Mouse (Mus musculus) neural tube, embryonic 12.5 days (tissue): ENCODE measurements around the gene Large1. TPM values are rescaled to one million over a fixed set of nuclear protein-coding genes. Genes with fewer than 3 reads are reported as not detected.

ENCODE experiments used
- ATAC-seq: fragments of 200-750 bp; cut with Nextera tagmentation; 2 replicates; pipeline ENCODE4 v1.8.0; 2017; ENCODE audit warnings: low read depth, mild to moderate bottlenecking, moderate TSS enrichment, moderate library complexity; ENCODE audit not compliant: low FRiP score
- H3K27ac ChIP-seq: fragments of 300-500 bp; sonication (generic); 2 replicates; pipeline ENCODE4 v1.5.1; 2016
- H3K27me3 ChIP-seq: fragments of 300-500 bp; sonication (generic); replicated peaks from 2 replicates; pipeline ENCODE4 v1.6.1; 2016; ENCODE audit warnings: mild to moderate bottlenecking
- H3K36me3 ChIP-seq: fragments of 300-500 bp; sonication (generic); 2 replicates; pipeline ENCODE4 v1.6.1; 2016; ENCODE audit warnings: mild to moderate bottlenecking
- H3K4me1 ChIP-seq: fragments of 300-500 bp; sonication (generic); 2 replicates; pipeline ENCODE4 v1.6.1; 2016
- H3K4me2 ChIP-seq: fragments of 300-500 bp; sonication (generic); replicated peaks from 2 replicates; pipeline ENCODE4 v1.6.1; 2016; ENCODE audit warnings: mild to moderate bottlenecking
- H3K4me3 ChIP-seq: fragments of 300-500 bp; sonication (generic); 2 replicates; pipeline ENCODE4 v1.5.1; 2016
- H3K9ac ChIP-seq: fragments of 300-500 bp; sonication (generic); 2 replicates; pipeline ENCODE4 v1.6.1; 2016; ENCODE audit warnings: mild to moderate bottlenecking
- H3K9me3 ChIP-seq: fragments of 300-500 bp; sonication (generic); 2 replicates; pipeline ENCODE4 v1.6.1; 2016; ENCODE audit warnings: mild to moderate bottlenecking
- WGBS: fragments of 180-500 bp; shearing (Covaris S2); methylation state at CpG from one replicate; pipeline ENCODE4 v1.1.7; 2016; 5-methylcytosine and 5-hydroxymethylcytosine counted together
- polyA plus RNA-seq: library from polyadenylated mRNA; unstranded; fragments of >200 nt; fragmentation: Nextera tagmentation; extraction: Ambion mirVana; gene quantifications from 2 replicates; pipeline ENCODE4 v1.2.1, GENCODE M21; 2016

The Large1 gene
- polyA plus RNA-seq, 1 experiment from 2014 or later: 13.5 TPM

GRCm38 (mm10) chr8:73219178-73219811, 134.0 kb downstream of the Large1 start:
- WGBS: 74% methylated on average over 6 of the region's 6 CpGs
- no peak for ATAC-seq
- Histone ChIP-seq H3K4me1 (no peaks in the 10 kb centered on the region), H3K4me3 (no peak overlapping the region), H3K4me2 (no peak overlapping the region), H3K27ac (no peak overlapping the region), H3K27me3 (no peaks in the 10 kb centered on the region), H3K9ac (no peak overlapping the region), H3K9me3 (no peaks in the 10 kb centered on the region), H3K36me3 (no peaks in the 10 kb centered on the region)

GRCm38 (mm10) chr8:73206831-73207230, 146.5 kb downstream of the Large1 start:
- Histone ChIP-seq H3K4me2 (no peak overlapping the region), H3K9me3 (no peaks in the 10 kb centered on the region), H3K9ac (no peak overlapping the region), H3K27ac (no peak overlapping the region), H3K27me3 (no peaks in the 10 kb centered on the region), H3K4me1 (no peaks in the 10 kb centered on the region), H3K4me3 (no peak overlapping the region), H3K36me3 (no peaks in the 10 kb centered on the region)
- ATAC-seq: no peak

- Histone ChIP-seq H3K9me3 (no peaks in the 10 kb centered on the region), H3K27ac (no peak overlapping the region), H3K4me2 (no peak overlapping the region), H3K4me1 (no peaks in the 10 kb centered on the region), H3K27me3 (no peaks in the 10 kb centered on the region), H3K36me3 (no peaks in the 10 kb centered on the region), H3K4me3 (no peak overlapping the region), H3K9ac (no peak overlapping the region)
- ATAC-seq: no peak
- WGBS: 89% methylated on average over 2 of the region's 2 CpGs
Measured at GRCm38 (mm10) chr8:73201854-73202253, 151.5 kb downstream of the Large1 start.

- 97% methylated on average over 1 of the region's 1 CpGs for WGBS
- Histone ChIP-seq H3K9ac (no peak overlapping the region), H3K4me3 (no peak overlapping the region), H3K27ac (no peak overlapping the region), H3K4me1 (no peaks in the 10 kb centered on the region), H3K9me3 (no peaks in the 10 kb centered on the region), H3K4me2 (no peak overlapping the region), H3K27me3 (no peaks in the 10 kb centered on the region), H3K36me3 (no peaks in the 10 kb centered on the region)
- no peak for ATAC-seq
Measured at GRCm38 (mm10) chr8:73197714-73198113, 155.6 kb downstream of the Large1 start.

- Histone ChIP-seq H3K36me3 (no peaks in the 10 kb centered on the region), H3K4me2 (no peak overlapping the region), H3K27me3 (no peaks in the 10 kb centered on the region), H3K4me1 (no peaks in the 10 kb centered on the region), H3K27ac (no peak overlapping the region), H3K9ac (no peak overlapping the region), H3K9me3 (no peaks in the 10 kb centered on the region), H3K4me3 (no peak overlapping the region)
- ATAC-seq: no peak
- 100% methylated on average over 1 of the region's 1 CpGs for WGBS
Measured at GRCm38 (mm10) chr8:73188684-73189083, 164.7 kb downstream of the Large1 start.

GRCm38 (mm10) chr8:73187381-73187780, 166.0 kb downstream of the Large1 start:
- no peaks in the 10 kb centered on the region for H3K27me3 ChIP-seq
- H3K36me3 ChIP-seq: no peaks in the 10 kb centered on the region
- H3K4me1 ChIP-seq: no peaks in the 10 kb centered on the region
- H3K4me3 ChIP-seq: no peak overlapping the region
- no peak overlapping the region for H3K4me2 ChIP-seq
- H3K9me3 ChIP-seq: no peaks in the 10 kb centered on the region
- no peak overlapping the region for H3K9ac ChIP-seq
- no peak for ATAC-seq
- H3K27ac ChIP-seq: no peak overlapping the region
- WGBS: 91% methylated on average over 1 of the region's 1 CpGs

- ATAC-seq: no peak
- Histone ChIP-seq H3K9ac (no peak overlapping the region), H3K9me3 (no peaks in the 10 kb centered on the region), H3K4me3 (no peak overlapping the region), H3K27ac (no peak overlapping the region), H3K27me3 (no peaks in the 10 kb centered on the region), H3K4me2 (no peak overlapping the region), H3K4me1 (no peaks in the 10 kb centered on the region), H3K36me3 (no peaks in the 10 kb centered on the region)
- 72% methylated on average over 1 of the region's 1 CpGs for WGBS
Measured at GRCm38 (mm10) chr8:73178434-73178833, 174.9 kb downstream of the Large1 start.

GRCm38 (mm10) chr8:73172661-73173060, 180.7 kb downstream of the Large1 start:
- ATAC-seq: no peak
- Histone ChIP-seq H3K4me2 (no peak overlapping the region), H3K27me3 (no peaks in the 10 kb centered on the region), H3K4me3 (no peak overlapping the region), H3K4me1 (no peaks in the 10 kb centered on the region), H3K9me3 (no peaks in the 10 kb centered on the region), H3K9ac (no peak overlapping the region), H3K27ac (no peak overlapping the region), H3K36me3 (no peaks in the 10 kb centered on the region)

GRCm38 (mm10) chr8:73161994-73162393, 191.3 kb downstream of the Large1 start:
- Histone ChIP-seq H3K36me3 (no peaks in the 10 kb centered on the region), H3K9me3 (no peaks in the 10 kb centered on the region), H3K27me3 (no peaks in the 10 kb centered on the region), H3K4me1 (no peaks in the 10 kb centered on the region), H3K4me3 (no peak overlapping the region), H3K9ac (no peak overlapping the region), H3K4me2 (no peak overlapping the region), H3K27ac (no peak overlapping the region)
- no peak for ATAC-seq
- WGBS: 78% methylated on average over 3 of the region's 3 CpGs

GRCm38 (mm10) chr8:73161564-73161963, 191.8 kb downstream of the Large1 start:
- Histone ChIP-seq H3K4me2 (no peak overlapping the region), H3K4me3 (no peak overlapping the region), H3K27me3 (no peaks in the 10 kb centered on the region), H3K27ac (no peak overlapping the region), H3K9ac (no peak overlapping the region), H3K4me1 (no peaks in the 10 kb centered on the region), H3K9me3 (no peaks in the 10 kb centered on the region), H3K36me3 (no peaks in the 10 kb centered on the region)
- no peak for ATAC-seq
- 89% methylated on average over 1 of the region's 1 CpGs for WGBS

GRCm38 (mm10) chr8:73160945-73161344, 192.4 kb downstream of the Large1 start:
- Histone ChIP-seq H3K27ac (no peak overlapping the region), H3K4me3 (no peak overlapping the region), H3K9me3 (no peaks in the 10 kb centered on the region), H3K4me1 (no peaks in the 10 kb centered on the region), H3K9ac (no peak overlapping the region), H3K36me3 (no peaks in the 10 kb centered on the region), H3K4me2 (no peak overlapping the region), H3K27me3 (no peaks in the 10 kb centered on the region)
- WGBS: 84% methylated on average over 2 of the region's 2 CpGs
- no peak for ATAC-seq

- no peak overlapping the region for H3K9ac ChIP-seq
- no peak overlapping the region for H3K27ac ChIP-seq
- H3K36me3 ChIP-seq: no peaks in the 10 kb centered on the region
- H3K9me3 ChIP-seq: no peaks in the 10 kb centered on the region
- no peaks in the 10 kb centered on the region for H3K4me1 ChIP-seq
- no peaks in the 10 kb centered on the region for H3K27me3 ChIP-seq
- H3K4me2 ChIP-seq: no peak overlapping the region
- no peak overlapping the region for H3K4me3 ChIP-seq
- ATAC-seq: no peak
- WGBS: 96% methylated on average over 3 of the region's 3 CpGs
Measured at GRCm38 (mm10) chr8:73147236-73147635, 206.1 kb downstream of the Large1 start.

- H3K4me3 ChIP-seq: no peak overlapping the region
- no peaks in the 10 kb centered on the region for H3K4me1 ChIP-seq
- no peak overlapping the region for H3K4me2 ChIP-seq
- H3K27me3 ChIP-seq: no peaks in the 10 kb centered on the region
- 17% methylated on average over 1 of the region's 1 CpGs for WGBS
- no peaks in the 10 kb centered on the region for H3K36me3 ChIP-seq
- no peak overlapping the region for H3K27ac ChIP-seq
- ATAC-seq: no peak
- no peak overlapping the region for H3K9ac ChIP-seq
- no peaks in the 10 kb centered on the region for H3K9me3 ChIP-seq
Measured at GRCm38 (mm10) chr8:73142660-73143395, 210.5 kb downstream of the Large1 start.
